Mouse (Mus musculus) right cerebral cortex, postnatal 36 days (tissue): ENCODE results near the gene Gm49393.
"Not testable (repeated sequence)": the region's sequence is repeated elsewhere in the genome, so short reads cannot be mapped to it uniquely, and the experiment has no call there.

Source experiments
- DNase-seq, 2 experiments: peaks; one replicate each; pipeline ENCODE4 v3.0.0; 2022; ENCODE audit warnings: low spot score in 2 of 2, mixed read lengths in 1 of 2

The Gm49393 gene

DNA sequence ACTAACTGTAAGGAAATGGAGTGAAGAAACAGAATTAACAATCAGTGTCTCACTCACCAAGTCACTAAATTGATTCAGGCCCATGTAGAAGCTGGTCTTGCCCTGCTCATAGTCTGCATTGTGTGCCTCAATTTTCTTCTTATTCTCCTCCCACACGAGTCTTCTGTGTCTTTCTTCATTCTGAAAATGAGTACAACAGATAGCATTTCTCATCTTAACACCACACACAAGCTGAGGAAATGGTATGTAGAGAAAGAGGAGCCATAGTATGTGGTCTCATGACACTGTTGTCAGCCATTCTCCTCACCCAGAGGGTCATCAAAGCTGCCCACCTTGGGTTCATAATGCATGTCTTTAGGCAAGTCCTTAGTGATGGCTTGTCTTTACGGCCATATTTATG is at the start of gene Gm49393:
TSS of gene Gm49393 (minus strand) at position 101 of the 400 bp plus-strand sequence.
- not testable (repeated sequence) for DNase-seq

- not testable (repeated sequence) for DNase-seq
Observed at GRCm38 (mm10) chr13:60972319-60972718, 36.9 kb upstream of the Gm49393 start.

DNA sequence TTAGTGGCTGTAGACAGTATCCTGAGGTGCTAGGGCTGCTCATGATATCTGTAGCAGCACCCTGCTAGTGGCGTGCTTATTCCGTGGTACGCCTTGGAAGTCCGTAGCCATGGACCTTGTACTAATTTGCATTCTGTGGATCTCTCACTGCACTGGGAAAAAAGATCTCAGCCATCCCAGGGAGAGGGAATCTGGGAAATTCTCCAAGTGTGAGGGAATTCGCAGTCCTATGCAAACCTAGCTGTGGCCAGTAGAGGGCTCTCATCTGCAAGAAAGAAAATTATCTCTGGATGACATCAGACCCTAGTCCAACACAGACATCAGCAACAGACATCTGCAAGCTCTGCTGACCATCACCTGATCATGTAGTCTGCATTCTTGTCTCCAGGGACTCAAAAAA is 28.6 kb upstream of the Gm49393 start:
- not testable (repeated sequence) for DNase-seq

- no peak for DNase-seq
Observed at GRCm38 (mm10) chr13:60961706-60962105, 26.3 kb upstream of the Gm49393 start.

DNA sequence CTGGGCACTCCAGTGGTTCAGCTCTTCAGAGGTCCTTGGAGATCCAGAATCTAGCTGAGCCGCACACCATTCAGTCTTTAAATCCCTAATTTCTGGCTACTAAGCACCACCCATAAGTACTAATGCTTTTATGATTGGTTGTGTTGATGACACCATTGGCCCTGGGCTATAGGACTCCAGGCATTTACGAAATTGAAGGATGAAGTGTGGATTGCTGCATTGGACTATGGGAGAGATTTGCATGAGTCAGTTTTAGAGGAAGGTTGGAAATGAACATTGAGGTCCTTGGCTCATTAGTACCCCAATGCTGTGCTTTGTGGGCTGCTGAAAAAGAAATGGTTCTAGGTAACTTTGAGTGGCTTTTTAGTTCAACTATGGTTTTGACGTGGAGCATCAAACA is 6.5 kb upstream of the Gm49393 start, which contains the start of gene Tpbpa:
TSS of gene Tpbpa (minus strand) at position 101 of the 400 bp plus-strand sequence.
- DNase-seq: not testable (repeated sequence)

DNA sequence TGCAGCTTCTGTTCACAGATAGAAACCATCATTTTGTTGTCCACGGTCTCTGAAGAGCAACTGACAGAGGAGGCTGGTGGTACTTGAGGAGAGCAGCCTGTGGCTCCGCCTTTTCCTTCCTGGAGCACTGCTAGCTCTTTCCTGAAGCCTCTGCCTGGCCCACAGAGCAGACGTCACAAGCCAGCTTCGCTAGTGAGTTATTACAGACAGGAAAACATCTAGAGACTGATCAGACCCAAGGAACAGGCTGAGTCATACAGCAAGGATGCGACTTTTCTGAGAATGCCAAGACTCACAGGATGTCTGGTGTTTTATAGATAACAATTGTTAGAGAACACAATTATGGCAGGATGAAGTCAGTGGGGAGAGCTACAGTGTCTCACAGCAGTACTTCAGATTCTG is 1.1 kb upstream of the Gm49393 start, which contains the start of the genes Gm49391 and Ctla2a:
TSS of gene Gm49391 (minus strand) at position 72 of the 402 bp plus-strand sequence.
TSS of gene Ctla2a (minus strand) at position 126 of the 402 bp plus-strand sequence.
- DNase-seq: no peak

GRCm38 (mm10) chr13:60904780-60905179 is 30.6 kb downstream of the Gm49393 start, which contains the start of gene Tpbpb:
Gene Tpbpb, minus strand, starts transcription at chr13:60904880.
- not testable (repeated sequence) for DNase-seq

DNA sequence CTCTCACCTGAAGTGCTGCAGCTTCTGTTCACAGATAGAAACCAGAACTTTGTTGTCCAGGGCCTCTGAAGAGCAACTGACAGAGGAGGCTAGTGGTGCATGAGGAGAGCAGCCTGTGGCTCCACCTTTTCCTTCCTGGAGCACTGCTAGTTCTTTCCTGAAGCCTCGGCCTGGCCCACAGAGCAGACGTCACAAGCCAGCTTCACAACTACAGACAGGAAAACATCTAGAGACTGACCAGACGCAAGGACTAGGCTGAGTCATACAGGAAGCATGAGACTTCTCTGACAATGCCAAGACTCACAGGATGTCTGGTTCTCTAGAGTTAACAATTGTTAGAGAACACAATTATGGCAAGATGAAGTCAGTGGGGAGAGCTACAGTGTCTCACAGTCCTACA is 38.1 kb downstream of the Gm49393 start, which contains the start of gene Ctla2b:
TSS of gene Ctla2b (minus strand) at position 120 of the 400 bp plus-strand sequence.
- DNase-seq: peak in 1 of 2 experiments; percentile 4

DNA sequence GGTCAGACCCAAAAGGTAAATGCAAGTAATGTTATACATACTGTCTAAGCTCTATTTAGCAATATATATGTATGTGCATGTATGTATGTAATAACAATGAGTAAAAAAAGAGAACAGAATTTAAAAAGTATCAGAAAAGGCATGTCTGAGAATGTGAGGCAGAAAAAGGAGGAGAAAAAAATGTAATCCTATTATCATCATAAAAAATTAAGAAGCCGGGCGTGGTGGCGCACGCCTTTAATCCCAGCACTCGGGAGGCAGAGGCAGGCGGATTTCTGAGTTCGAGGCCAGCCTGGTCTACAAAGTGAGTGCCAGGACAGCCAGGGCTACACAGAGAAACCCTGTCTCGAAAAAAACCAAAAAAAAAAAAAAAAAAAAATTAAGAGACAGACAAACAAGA is 38.6 kb downstream of the Gm49393 start, which contains the start of gene Gm49392:
TSS of gene Gm49392 (minus strand) at position 101 of the 400 bp plus-strand sequence.
- not testable (repeated sequence) for DNase-seq

DNA sequence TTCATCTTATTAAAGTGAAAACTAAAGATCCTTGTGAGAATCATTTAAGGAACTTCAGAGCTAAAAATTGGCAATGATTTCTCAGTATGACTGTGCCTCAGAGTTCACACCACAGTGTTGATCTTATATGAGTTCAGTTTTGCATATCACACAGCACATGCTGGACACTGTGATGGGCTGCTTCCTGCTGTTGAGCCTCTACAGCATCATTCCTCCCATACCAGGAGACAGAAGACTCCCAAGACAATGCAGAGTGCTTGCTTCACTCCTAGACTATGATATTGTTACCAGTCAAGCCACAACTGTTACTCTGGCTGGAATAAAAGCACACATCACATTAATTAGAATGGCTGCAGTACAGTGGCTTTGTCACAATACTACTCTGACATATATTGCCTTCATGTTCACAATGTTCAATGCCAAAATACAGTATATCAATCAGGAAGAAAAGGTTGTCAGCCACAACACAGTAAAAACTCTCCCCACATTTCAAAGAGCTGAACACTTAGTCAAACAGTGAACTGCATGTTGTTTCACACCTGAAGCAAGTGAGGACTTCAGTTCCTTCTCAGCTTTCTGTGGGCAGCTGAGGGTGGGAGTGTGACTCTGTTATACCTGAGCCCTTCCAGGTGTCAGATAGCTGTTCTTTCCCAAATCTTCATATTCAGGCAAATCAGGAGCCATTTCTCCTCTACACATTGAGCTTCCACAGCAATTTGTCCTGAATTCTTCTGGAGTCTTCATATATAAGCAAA is 39.8 kb downstream of the Gm49393 start:
- no peak for DNase-seq

DNA sequence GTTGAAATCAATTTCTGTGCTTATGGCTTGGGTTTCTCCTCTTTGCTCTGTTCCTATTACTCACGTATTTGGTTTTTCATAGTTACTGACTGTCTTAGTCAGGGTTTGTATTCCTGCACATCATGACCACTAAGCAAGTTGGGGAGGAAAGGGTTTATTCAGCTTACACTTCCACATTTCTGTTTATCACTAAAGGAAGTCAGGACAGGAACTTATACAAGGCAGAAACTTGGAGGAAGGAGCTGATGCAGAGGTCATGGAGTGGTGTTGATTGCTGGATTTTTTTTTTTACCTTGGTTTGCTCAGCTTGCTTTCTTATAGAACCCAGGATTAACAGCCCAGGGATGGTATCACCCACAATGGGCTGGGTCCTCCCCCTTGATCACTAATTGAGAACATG is 43.1 kb downstream of the Gm49393 start:
- no peak for DNase-seq

GRCm38 (mm10) chr13:60864281-60864680 is 71.1 kb downstream of the Gm49393 start, which contains the start of gene 4930486L24Rik:
Gene 4930486L24Rik, minus strand, starts transcription at chr13:60864475.
- no peak for DNase-seq

GRCm38 (mm10) chr13:60848241-60849120 is 86.9 kb downstream of the Gm49393 start:
- DNase-seq: no peak

DNA sequence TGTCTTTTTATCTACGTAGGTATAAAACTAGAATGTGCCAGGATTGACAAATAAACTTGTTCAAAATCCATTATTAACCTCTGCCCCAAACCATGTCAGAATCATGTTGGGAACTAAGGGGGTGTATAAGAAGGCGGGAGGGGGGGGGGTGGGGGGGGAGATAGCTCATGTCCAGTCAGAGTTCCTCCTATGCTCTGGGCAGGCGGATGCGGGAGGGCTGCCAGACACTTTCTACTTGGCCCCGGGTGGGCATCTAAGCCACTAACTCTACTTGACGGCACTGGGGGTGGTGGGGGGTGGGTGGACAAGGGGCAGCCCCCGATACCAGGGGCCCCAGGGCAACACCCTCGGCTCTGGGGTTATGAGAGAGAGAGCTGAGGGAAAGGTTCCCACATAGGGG is 92.2 kb downstream of the Gm49393 start:
- DNase-seq: no peak

DNA sequence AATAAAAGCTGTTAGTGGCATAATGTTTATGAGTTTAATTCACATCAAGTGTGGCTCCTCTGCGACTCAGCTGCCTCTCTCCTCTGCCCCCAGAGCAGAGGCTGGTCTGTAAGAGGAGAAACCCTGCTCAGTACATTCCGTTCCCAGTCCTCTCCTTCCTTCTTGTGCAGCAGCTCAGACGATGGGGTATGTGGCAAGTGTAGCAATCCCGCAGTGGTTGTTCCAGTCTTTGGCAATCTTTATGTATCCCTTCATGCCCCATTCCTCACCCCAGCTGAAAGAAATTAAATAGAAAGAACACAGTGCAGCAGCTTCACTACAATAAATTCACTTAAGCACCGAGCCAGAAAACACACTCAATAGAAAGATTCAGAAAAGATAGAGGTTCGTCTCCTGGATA is 92.7 kb downstream of the Gm49393 start:
- no peak for DNase-seq

- no peak for DNase-seq
Observed at GRCm38 (mm10) chr13:60839353-60839902, 96.0 kb downstream of the Gm49393 start.

- DNase-seq: no peak
Observed at GRCm38 (mm10) chr13:60826052-60826451, 109.3 kb downstream of the Gm49393 start.

GRCm38 (mm10) chr13:60820486-60821175 is 114.8 kb downstream of the Gm49393 start:
- no peak for DNase-seq

DNA sequence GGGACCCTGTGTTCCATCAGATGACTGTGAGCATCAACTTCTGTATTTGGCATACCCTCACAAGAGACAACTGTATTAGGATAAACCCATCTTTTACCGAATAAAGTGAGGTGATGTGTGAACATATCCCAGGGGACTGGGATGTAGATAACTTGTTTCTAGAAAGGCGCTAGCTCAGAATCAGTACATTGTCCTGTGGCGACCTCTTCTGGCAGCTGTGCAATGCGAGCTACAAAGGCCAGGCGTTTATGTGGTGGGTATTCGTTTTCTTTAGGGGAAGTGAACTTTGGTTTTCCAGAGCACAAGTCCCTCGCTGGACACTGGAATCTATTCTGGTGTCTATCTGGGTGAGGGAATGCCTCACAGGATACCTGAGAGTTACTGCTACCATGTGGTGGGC is 115.9 kb downstream of the Gm49393 start:
- DNase-seq: no peak

GRCm38 (mm10) chr13:60813722-60814121 is 121.7 kb downstream of the Gm49393 start:
- no peak for DNase-seq

DNA sequence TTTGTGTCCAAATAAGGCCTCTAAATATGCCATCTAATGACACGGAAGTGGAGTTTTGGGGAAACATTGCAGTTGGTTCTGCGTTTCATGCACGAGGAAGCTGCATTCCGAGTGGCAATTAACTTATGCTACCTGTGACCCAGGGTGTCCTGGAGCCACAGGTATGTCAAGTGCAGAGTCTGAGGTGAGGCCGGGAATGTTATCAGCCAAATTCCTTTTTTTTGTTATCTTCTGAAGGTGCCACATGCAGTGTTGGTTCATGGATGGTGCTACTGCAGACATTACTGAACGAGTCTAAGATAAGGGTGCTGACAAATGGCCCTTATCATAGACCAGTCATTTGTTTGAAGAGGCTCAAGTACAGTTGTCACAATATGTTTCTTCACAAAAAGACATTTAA is 122.6 kb downstream of the Gm49393 start:
- DNase-seq: no peak
